Comparison of ENCODE assay signal across 7 mouse cellular contexts in genomic region chr4:147181969-147182705, GRCm38 (mm10). TPM values are rescaled to one million over a fixed set of nuclear protein-coding genes. Genes with fewer than 3 reads are reported as not detected.
A peak's percentile ranks its signal among the peaks of the same experiment; 100 is the strongest.
DNase-seq lines count a peak whose midpoint lies in the region; ATAC-seq and TF ChIP-seq lines count a peak whose summit lies in the region.
"Not testable (repeated sequence)": the region's sequence is repeated elsewhere in the genome, so short reads cannot be mapped to it uniquely, and the experiment has no call there.

No protein-coding gene starts in this region.

- not testable (repeated sequence) for DNase-seq in intestine, embryonic 14.5 days (ENCODE audit: low spot score); limb, embryonic 14.5 days (ENCODE audit: low spot score)

- H3K4me3 ChIP-seq in heart, embryonic 16.5 days (ENCODE audit: low read length); intestine, embryonic 14.5 days (ENCODE audit: low read depth, low read length); limb, embryonic 14.5 days (replicated peaks; ENCODE audit: low read length); lung, embryonic 16.5 days (ENCODE audit: low read length); midbrain, embryonic 16.5 days (ENCODE audit: low read depth, low read length); stomach, embryonic 14.5 days (ENCODE audit: low read depth, low read length): not testable (repeated sequence)

- not testable (repeated sequence) for H3K4me2 ChIP-seq in heart, embryonic 16.5 days (ENCODE audit: low read depth, low read length); intestine, embryonic 14.5 days (ENCODE audit: low read length); limb, embryonic 14.5 days (replicated peaks; ENCODE audit: low read depth, low read length, severe bottlenecking); lung, embryonic 16.5 days (ENCODE audit: low read depth, low read length); midbrain, embryonic 16.5 days (ENCODE audit: low read length); stomach, embryonic 14.5 days (replicated peaks; ENCODE audit: low read depth, low read length)

- no CpG with 5 or more reads among the region's 13 CpGs for WGBS in heart, embryonic 16.5 days
- no CpG with 5 or more reads among the region's 13 CpGs for WGBS in intestine, embryonic 14.5 days
- no CpG with 5 or more reads among the region's 13 CpGs for WGBS in limb, embryonic 14.5 days
- no CpG with 5 or more reads among the region's 13 CpGs for WGBS in lung, embryonic 16.5 days
- WGBS in midbrain, embryonic 16.5 days = no CpG with 5 or more reads among the region's 13 CpGs
- WGBS in stomach, embryonic 14.5 days = no CpG with 5 or more reads among the region's 13 CpGs

- not testable (repeated sequence) for H3K4me1 ChIP-seq in heart, embryonic 16.5 days (ENCODE audit: control insufficient read depth, insufficient read depth, low read length); intestine, embryonic 14.5 days (replicated peaks; ENCODE audit: control insufficient read depth, insufficient read depth, low read length); limb, embryonic 14.5 days (ENCODE audit: control insufficient read depth, insufficient read depth, low read length); lung, embryonic 16.5 days (replicated peaks; ENCODE audit: control insufficient read depth, insufficient read depth, low read length); midbrain, embryonic 16.5 days (ENCODE audit: control insufficient read depth, insufficient read depth, low read length); stomach, embryonic 14.5 days (ENCODE audit: control insufficient read depth, insufficient read depth, low read length)

- not testable (repeated sequence) for H3K9me3 ChIP-seq in heart, embryonic 16.5 days (replicated peaks; ENCODE audit: control insufficient read depth, low read length); intestine, embryonic 14.5 days (ENCODE audit: control insufficient read depth, low read length); limb, embryonic 14.5 days (ENCODE audit: control insufficient read depth, low read length); lung, embryonic 16.5 days (ENCODE audit: control insufficient read depth, low read length); midbrain, embryonic 16.5 days (replicated peaks; ENCODE audit: control insufficient read depth, low read length, poor library complexity, severe bottlenecking); stomach, embryonic 14.5 days (ENCODE audit: control insufficient read depth, low read depth, low read length)

- H3K9ac ChIP-seq in heart, embryonic 16.5 days (ENCODE audit: low read length); intestine, embryonic 14.5 days (ENCODE audit: low read length); limb, embryonic 14.5 days (ENCODE audit: low read depth, low read length, severe bottlenecking); lung, embryonic 16.5 days (ENCODE audit: low read length); midbrain, embryonic 16.5 days (ENCODE audit: low read depth, low read length); stomach, embryonic 14.5 days (replicated peaks; ENCODE audit: low read depth, low read length): not testable (repeated sequence)

- not testable (repeated sequence) for TF ChIP-seq POLR2A in limb, embryonic 14.5 days (IDR thresholded peaks at IDR 0.05; ENCODE audit: borderline replicate concordance, extremely low read depth, insufficient read depth, insufficient read length)

- not testable (repeated sequence) for H3K27ac ChIP-seq in heart, embryonic 16.5 days (ENCODE audit: low read length); intestine, embryonic 14.5 days (ENCODE audit: low read depth); limb, embryonic 14.5 days (replicated peaks; ENCODE audit: low read depth, low read length); lung, embryonic 16.5 days (ENCODE audit: low read length); midbrain, embryonic 16.5 days (ENCODE audit: low read length); stomach, embryonic 14.5 days (ENCODE audit: low read length)

- not testable (repeated sequence) for H3K27me3 ChIP-seq in heart, embryonic 16.5 days (ENCODE audit: control insufficient read depth, insufficient read depth, low read length); intestine, embryonic 14.5 days (replicated peaks; ENCODE audit: control insufficient read depth, insufficient read depth, low read length); limb, embryonic 14.5 days (ENCODE audit: control insufficient read depth, insufficient read depth, low read length); lung, embryonic 16.5 days (ENCODE audit: control insufficient read depth, insufficient read depth, low read depth, low read length); midbrain, embryonic 16.5 days (ENCODE audit: control insufficient read depth, insufficient read depth, low read depth, low read length); stomach, embryonic 14.5 days (ENCODE audit: control insufficient read depth, insufficient read depth, low read length)

- ATAC-seq in erythroid progenitor cell, adult 5-6 weeks (replicated peaks; ENCODE audit: low FRiP score, poor library complexity, severe bottlenecking) = 0 out of 2 replicates have a peak, but pooled peaks have one; percentile 31
- 0 out of 2 replicates have a peak, but pooled peaks have one; percentile 37 for ATAC-seq in heart, embryonic 16.5 days (replicated peaks; ENCODE audit: extremely low read depth, insufficient read depth, low FRiP score)
- peak; percentile 72 for ATAC-seq in intestine, embryonic 14.5 days (replicated peaks; ENCODE audit: low FRiP score, low TSS enrichment, low read depth)
- peak; percentile 49; the same call in 1 of the 2 replicates for ATAC-seq in limb, embryonic 14.5 days (ENCODE audit: low FRiP score, low read depth)
- ATAC-seq in lung, embryonic 16.5 days (ENCODE audit: low read depth) = peak; percentile 36; the same call in 1 of the 2 replicates
- peak; percentile 45; the same call in 1 of the 2 replicates for ATAC-seq in midbrain, embryonic 16.5 days
- 0 out of 2 replicates have a peak, but pooled peaks have one; percentile 42 for ATAC-seq in stomach, embryonic 14.5 days (ENCODE audit: insufficient number of reproducible peaks, insufficient read depth, low FRiP score, low read depth)

- not testable (repeated sequence) for H3K36me3 ChIP-seq in heart, embryonic 16.5 days (ENCODE audit: control insufficient read depth, insufficient read depth); intestine, embryonic 14.5 days (ENCODE audit: control insufficient read depth, insufficient read depth, low read length); limb, embryonic 14.5 days (ENCODE audit: control insufficient read depth, insufficient read depth, low read length); lung, embryonic 16.5 days (ENCODE audit: control insufficient read depth, insufficient read depth, low read length); midbrain, embryonic 16.5 days (ENCODE audit: control insufficient read depth, insufficient read depth, low read length); stomach, embryonic 14.5 days (ENCODE audit: control insufficient read depth, insufficient read depth, low read length)

RNA-seq across cellular contexts. Expression of gene Zfp991, which starts 50.3 kb away (rescaled TPM):
- total RNA-seq in erythroid progenitor cell, adult 5-6 weeks (2015; ENCODE audit: low replicate concordance) = 5.9 and 7.9 TPM in 2 replicates
- 5.1 and 16.9 TPM in 2 replicates for total RNA-seq in erythroid progenitor cell, adult 5-6 weeks (2017; ENCODE audit: low replicate concordance)
- 4.3 and 5.3 TPM in 2 replicates for polyA plus RNA-seq in heart, embryonic 16.5 days (2015; fragmentation: Nextera tagmentation; extraction: Ambion mirVana)
- 9.6 and 10.1 TPM in 2 replicates for polyA plus RNA-seq in intestine, embryonic 14.5 days (2014; fragmentation: Nextera tagmentation; extraction: Ambion mirVana)
- 2.1 and 4.7 TPM in 2 replicates for polyA plus RNA-seq in limb, embryonic 14.5 days (2012; rRNA removed)
- polyA plus RNA-seq in limb, embryonic 14.5 days (2014; fragmentation: Nextera tagmentation; extraction: Ambion mirVana) = 9.4 TPM in 2 replicates
- polyA plus RNA-seq in lung, embryonic 16.5 days (2015; fragmentation: Nextera tagmentation; extraction: Ambion mirVana) = 2.9 and 3.8 TPM in 2 replicates
- 3.8 TPM in 2 replicates for polyA plus RNA-seq in midbrain, embryonic 16.5 days (2015; fragmentation: Nextera tagmentation; extraction: Ambion mirVana)
- polyA plus RNA-seq in stomach, embryonic 14.5 days (2014; fragmentation: Nextera tagmentation; extraction: Ambion mirVana) = 9.3 TPM in 2 replicates
